Mouse (Mus musculus) adrenal gland, adult 8-10 months (tissue): Measurements from ENCODE around the gene Sbk3. TPM values are rescaled to one million over a fixed set of nuclear protein-coding genes. Genes with fewer than 3 reads are reported as not detected.
"Not testable (repeated sequence)": the region's sequence is repeated elsewhere in the genome, so short reads cannot be mapped to it uniquely, and the experiment has no call there.

Source experiments
- DNase-seq: peaks from one replicate; pipeline ENCODE4 v3.0.0; 2022
- total RNA-seq, 4 experiments: library from RNA; stranded (reverse); gene quantifications; 2 replicates each; pipeline ENCODE4 v1.2.4; 2022

Gene Sbk3
- under 1 TPM; 0.15 to 0.74 (median 0.34) TPM for total RNA-seq

DNA sequence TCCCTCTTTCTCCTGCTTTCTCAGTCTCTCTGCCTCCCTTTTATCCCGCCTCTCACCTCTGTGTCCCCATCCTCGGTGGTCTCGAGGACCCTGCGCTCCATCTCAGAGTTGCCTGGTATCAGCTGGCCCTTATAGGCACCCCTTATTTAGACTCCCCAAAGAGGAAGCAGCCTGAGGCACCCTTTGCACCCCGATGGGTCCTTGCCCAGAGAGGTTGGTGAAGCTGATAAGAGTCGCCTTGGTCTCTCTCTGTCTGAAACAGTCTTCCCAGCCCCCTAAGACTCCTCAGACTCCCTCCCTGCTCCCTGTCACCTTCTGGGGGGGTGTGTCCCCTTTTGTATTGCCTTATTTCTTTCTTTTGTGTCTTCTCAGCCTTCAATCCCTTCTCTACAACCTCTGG lies at the start of gene Sbk3:
Gene Sbk3 (minus strand): TSS at position 101 of the 400 bp plus-strand sequence.
- DNase-seq, result no peak

DNA sequence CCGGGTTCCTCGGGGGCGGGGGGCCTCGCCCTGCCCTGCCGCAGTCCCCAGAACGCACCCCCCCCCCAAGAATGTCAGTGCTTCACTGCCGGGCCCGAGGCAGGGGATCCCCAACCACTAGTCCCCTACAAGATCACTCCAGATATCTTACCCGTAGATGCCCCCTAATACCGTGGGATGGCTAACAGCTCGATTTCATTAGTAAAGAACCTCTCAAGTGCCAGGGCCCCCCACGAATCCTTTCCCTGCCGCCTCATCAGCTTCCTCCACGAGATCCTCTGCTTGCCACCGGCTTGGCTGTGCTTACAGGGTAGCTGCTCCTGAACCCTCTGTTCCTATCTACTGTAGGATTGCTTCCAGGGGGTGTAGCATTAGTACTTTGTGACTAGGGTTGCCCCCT lies 49.7 kb upstream of the Sbk3 start:
- DNase-seq, result no peak

DNA sequence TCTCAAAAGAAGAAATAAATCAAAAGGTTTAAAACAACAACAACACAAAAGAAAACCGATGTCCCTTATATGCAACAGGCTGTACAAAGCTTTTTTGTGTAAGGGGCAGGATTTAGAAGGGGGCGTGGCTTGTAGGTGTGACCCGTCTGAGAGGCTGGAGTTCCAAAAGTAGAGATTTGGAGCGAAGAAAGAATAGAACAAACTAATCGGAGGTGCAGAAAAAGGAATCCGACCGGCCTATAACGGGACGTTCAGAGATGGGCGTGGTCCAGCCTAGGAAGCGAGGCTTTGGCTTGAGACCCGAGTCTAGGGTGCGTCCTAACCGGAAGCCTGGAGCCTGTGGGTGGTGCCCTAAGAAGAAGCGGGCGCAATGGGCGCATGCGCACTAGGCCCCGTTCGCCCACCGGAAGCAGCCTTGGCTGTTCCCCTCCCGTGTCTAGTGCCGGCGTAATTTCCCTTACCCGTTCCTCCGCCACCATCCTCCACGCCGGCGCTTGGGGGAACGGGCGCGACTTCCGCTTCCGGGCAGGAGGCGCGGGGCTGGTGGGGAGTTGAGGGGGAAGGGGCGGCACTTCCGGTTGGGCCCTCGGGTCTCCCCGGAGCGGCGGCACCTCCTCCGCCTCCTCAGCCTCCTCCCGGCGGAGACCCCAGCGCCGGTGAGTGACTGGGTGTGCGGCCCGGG lies 49.2 kb upstream of the Sbk3 start, which contains the start of the genes Zfp865 and Ccdc106:
Gene Zfp865 (plus strand): TSS at position 377 of the 682 bp plus-strand sequence.
Gene Ccdc106 (plus strand): TSS at position 554 of the 682 bp plus-strand sequence.
- peak; percentile 99 for DNase-seq

DNA sequence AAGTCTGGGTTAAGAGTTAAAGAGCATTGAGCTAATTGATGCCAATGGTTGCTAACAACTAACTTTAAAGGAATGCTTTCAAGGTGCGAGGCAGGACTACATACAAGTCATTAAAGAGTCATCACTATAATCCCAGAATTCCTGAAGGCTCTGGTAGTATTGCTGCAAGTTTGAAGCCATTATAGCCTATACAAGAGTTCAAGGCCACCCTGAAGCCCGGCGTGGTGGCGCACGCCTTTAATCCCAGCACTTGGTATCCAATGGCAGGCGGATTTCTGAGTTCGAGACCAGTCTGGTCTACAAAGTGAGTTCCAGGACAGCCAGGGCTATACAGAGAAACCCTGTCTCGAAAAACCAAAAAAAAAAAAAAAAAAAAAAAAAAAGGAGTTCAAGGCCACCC lies 48.6 kb upstream of the Sbk3 start:
- not testable (repeated sequence) for DNase-seq

DNA sequence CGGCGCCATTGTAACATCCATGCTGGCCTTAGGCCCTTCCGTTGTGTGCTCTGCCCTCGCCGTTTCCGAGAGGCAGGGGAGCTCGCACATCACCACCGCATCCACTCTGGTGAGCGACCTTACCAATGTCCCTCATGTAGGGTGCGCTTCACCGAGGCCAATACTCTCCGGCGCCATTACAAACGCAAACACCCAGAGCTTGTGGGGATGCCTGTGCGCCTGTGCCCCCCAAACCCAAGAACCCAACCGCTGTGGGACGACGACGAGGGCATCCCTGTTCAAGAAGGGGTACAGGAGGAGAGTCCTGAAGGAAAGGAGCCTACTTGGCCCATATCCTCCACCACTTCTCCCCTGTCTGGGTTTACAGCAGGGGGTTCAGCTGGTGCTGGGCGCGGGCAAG lies 47.0 kb upstream of the Sbk3 start:
- DNase-seq, result no peak

DNA sequence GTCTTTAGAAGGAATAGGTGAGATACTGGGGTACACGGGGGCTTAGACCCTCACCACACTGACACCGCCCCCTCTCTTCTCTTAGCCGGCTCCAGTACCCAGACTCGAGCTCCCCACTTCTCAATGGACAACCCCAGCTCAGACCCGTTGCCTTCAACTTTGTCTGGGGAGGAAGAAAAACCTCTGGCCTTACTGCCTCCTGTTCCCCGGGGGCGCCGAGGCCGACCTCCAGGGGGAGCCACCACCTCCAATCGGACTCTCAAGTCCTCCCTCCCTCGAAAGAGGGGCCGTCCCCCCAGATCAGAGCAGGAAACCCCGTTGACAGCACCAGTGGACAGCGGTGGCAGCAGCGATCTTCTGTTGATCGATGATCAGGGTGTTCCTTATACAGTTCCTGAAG lies 46.4 kb upstream of the Sbk3 start:
- no peak for DNase-seq

DNA sequence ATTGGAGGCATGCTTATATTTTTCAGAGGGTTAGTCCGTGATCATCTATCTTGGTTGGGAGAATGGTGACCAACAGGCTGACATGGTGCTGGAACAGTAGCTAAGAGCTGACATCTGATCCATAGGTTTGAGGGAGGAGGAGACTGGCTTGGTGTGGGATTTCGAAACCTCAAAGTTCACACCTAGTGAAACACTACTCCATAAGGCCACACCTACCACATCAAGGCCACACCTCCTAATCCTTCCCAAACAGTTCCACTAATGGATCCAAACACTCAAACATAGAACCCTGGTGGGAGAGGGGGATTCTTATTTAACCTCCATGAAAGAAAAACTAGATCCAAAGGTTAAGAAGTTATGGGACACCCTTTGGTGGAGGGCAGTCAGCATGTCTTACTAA lies 46.0 kb upstream of the Sbk3 start:
- DNase-seq, result no peak

DNA sequence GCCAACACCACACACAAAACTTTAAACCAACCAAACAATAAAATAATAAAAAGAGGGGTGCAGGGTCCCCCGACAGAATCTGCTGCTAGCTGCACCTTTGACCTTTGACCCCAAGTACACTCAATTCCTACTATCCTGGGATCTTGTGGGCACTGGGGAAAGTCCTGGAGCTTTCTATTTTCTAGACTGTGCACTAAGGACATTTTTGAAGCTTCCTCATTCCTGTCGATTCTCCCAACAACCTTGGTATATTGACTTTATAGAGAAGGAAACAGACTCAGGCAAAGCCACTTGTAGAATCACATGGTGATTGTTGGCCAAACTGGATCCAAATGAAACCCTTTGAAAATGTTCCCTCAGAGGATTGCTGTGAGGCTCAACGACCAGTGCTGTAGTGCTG lies 45.1 kb upstream of the Sbk3 start:
- DNase-seq, result no peak

DNA sequence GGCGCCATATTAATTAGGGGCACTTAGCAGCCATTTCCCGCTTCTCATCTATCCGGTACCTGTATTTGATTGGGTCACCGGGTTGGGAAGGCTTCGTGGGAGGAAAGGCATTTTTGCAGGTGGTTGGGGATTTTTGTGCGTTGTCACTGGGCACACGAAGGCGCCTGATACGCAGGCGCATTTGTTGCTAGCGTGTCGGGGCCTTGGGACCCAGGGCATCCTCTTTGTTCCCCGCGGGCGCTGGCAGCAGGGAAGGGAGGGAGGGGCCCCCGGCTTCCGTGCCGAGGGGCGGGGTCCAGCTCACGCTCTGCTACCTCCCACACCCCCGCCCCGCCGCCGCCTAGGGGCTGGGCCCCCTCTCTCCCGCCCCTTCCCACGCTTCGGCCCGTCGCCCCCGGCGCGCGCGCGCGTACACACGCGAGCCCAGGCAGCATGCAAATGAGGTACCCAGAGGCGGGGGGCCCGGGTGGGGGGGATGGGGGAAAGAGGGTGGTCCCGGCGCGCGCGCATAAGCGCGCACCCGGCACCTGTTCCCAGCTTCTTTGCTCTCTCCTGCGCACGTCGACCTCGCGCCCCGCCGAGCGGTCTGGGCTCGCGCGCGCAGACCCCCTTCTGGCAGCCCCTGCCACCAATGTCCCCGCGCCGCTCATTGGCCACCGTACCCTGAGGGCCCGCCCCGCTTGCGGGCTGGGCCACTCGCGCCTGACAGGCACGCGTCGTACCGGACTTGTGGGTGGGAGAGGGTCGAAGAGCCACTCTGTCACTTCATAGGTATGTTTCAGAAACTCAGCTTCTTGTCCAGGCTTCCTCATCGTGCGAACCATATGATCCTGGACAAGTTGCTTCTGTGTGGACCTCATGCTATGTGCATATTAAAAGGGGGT lies 44.4 kb upstream of the Sbk3 start, which contains the start of gene Gm44973:
Gene Gm44973 (plus strand): TSS at position 379 of the 884 bp plus-strand sequence.
- peak; percentile 89 for DNase-seq

DNA sequence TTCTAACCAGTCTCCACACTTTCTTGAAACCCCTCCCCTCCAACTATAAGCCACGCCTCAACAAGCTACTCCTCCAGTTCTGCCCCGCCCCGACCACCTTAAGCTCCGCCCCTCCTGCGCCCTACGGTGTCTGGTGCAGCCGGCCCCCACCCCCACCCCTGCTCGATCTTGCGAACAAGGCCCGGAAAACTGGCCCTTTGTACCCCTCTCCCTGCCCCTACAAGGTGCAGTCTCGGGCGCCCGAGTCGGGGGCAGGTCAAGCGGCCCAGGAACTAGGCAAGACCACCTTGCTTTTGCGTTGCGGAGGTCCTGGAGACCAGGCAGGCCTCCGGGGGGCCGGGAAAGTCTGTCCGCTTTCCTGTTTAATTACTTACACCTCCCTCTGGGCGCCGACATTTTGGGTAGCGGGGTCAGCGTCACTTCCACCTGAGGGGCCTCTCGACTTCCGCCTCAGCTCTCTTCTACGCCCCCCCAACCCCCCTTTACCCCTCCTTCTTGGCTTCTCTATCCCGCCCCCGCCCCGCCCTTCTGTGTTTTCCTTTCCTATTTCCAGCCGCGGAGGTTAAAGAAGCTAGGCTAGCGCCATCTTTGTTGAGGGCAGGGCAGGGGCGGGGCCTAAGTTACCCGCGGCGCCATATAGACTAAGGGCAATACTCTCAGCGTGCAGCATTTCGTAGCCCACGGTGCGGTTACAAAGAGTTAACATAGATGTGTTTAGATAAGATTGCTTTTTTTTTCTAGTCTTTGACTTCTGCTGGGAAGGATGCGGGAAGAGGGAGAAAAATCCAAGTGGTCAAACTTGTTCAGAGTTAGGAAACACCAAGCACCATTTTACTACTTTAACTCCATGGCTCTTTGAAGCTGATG lies 43.5 kb upstream of the Sbk3 start, which contains the start of the genes Zfp524 and Fiz1:
Gene Zfp524 (plus strand): TSS at position 165 of the 867 bp plus-strand sequence.
Gene Fiz1 (minus strand): TSS at position 447 of the 867 bp plus-strand sequence.
- peak; percentile 92 for DNase-seq

DNA sequence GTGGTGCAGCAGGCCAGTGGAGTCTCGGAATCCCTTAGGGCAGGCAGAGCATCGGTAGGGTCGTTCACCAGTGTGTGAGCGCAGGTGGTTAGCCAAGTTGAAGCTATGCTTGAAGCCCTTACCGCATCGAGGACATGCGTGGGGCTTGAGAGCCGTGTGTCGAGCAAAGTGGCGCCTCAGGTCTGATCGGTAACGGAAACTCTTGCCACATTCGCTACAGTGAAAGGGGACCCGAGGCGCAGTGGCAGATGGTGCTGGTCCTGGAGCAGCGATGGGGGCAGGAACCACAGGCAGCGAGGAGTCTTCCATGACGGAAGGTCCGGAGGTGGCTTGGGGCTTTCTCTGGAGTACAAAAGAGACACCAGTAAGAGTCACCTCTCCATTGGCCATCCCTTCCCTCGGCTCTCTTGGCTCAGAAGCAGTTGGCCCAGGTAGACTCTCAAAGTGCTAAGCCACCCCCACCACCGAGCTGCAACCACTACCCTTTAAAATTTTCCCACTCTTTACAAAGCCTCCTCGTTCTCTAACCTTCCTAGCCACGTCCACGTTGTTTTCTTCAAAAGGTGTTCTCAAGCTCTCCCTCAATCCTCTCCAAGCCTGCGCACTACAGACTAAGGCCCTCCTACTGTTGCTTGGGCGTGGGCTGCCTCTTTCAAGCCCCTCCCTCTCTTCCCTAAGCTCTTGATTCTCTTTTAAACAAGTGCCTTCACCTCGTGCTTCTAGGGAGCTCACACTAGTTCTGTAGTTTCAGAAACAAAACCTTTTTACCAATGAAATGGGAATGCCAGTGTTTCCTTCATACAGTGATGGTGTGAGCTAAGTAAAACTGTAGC lies 41.9 kb upstream of the Sbk3 start:
- no peak for DNase-seq

DNA sequence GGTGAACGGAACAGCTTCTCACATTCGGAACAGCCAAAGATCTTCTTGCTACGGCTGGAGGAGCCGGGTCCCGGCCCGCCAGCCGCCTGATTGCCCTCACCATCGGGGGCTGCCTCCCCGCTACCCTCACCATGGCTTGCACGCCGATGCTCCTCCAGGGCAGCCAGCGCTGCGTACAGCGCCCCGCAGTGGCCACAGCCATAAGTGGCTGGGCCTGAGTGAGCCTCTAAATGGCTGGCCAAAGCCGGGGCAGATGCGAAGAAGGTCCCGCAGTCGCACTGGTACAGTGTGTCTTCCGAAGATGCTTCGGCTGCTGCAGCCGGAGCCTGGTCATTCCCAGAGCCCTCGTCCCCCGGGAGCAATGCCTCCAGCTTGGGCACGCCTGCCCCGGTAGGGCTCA lies 37.3 kb upstream of the Sbk3 start:
- DNase-seq, result no peak

DNA sequence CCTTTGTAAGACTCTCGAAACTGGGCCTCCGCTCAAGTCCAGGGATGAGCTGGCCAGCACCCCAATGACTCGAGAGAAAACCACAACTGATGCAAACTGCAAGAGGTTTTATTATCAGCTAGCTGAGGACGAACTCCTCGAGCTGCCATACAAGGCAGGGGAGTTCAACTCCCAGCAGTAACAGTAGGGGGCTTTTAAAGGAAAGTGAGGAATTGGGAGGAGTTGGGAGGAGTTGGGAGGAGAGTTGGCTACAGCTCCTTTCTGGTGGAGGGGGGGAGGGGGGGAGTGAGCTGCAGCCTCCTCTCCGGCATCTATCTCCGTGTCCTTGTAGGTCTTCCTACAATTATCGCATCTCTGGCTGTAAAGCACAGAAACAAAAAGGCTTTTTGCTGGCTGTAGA lies 31.9 kb upstream of the Sbk3 start:
- not testable (repeated sequence) for DNase-seq

DNA sequence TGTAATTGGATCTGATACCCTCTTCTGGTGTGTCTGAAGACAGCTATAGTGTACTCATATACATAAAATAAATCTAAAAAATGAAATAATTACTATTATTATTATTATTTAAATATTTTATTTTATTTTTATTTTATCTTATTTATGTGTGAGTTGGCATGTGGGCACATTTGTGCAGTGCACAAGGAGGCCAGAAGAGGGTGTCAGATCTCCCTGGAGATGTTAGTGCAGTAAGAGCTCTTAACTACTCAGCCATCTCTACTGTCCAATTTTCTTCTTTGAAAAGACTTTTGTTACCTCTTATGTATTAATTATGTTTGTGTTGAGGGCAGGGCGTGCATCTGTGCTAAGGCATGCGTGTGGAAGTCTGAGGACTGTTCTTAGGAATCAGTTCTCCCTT lies 28.9 kb upstream of the Sbk3 start:
- DNase-seq, result no peak

DNA sequence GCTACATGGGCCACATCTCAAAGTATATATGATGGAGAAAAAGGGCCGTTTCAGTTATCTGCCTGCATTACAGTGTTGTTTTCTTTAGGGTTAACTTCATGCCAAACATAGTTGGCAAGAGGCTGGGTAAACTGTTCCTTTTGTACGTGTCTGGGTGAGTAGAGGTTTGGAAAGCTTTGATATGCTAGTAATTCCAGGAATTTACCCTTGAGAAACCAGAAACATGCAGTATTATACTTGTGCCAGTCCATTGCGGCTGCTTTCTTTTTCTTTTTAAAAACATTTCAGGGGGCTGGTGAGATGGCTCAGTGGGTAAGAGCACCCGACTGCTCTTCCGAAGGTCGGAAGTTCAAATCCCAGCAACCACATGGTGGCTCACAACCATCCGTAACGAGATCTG lies 26.0 kb upstream of the Sbk3 start:
- DNase-seq, result no peak

DNA sequence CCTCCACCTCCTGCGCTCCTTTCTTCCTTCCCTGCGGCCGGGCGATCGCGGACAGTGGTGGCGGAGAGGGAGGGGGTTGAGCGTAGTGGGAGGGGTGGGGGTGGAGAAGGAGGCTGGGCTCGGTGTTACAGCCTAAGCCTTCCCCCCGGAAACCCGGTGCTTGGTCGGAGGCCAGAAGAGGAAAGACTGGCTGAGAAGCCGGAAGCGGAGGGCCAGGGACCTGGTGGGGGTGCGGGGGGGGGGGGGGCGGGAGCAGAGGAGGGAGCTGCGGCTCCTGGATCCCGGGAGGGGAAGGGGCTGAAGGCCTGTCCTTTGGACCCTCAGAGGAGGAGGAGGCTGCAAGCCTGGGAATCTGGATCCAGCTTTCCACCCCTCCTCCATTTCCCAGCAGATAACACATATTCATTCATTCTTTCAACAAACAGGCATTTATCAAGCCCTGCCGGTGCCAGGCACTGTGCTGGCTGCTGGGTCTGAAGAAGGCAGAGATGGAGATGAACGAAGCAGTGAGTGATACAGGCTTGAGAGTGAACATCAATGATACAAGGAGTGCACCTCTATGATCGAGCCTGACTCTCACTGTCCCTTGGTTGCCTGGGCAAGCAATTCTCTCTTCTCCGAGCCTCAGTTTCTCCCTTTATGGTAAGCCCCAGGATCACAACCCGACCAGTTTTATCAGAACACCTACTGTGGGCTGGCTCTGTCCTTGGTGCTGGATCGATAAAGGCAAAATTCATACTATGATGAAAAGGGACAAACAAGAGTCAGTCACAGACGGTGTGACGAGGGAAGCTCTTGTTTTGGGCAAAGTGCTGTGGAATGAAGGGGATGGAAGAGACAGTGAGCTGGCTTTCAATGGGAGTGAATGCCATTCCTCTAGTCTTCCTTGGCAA lies 25.3 kb upstream of the Sbk3 start, which contains the start of gene Zfp579:
Gene Zfp579 (minus strand): TSS at position 156 of the 893 bp plus-strand sequence.
- DNase-seq, result peak; percentile 86

DNA sequence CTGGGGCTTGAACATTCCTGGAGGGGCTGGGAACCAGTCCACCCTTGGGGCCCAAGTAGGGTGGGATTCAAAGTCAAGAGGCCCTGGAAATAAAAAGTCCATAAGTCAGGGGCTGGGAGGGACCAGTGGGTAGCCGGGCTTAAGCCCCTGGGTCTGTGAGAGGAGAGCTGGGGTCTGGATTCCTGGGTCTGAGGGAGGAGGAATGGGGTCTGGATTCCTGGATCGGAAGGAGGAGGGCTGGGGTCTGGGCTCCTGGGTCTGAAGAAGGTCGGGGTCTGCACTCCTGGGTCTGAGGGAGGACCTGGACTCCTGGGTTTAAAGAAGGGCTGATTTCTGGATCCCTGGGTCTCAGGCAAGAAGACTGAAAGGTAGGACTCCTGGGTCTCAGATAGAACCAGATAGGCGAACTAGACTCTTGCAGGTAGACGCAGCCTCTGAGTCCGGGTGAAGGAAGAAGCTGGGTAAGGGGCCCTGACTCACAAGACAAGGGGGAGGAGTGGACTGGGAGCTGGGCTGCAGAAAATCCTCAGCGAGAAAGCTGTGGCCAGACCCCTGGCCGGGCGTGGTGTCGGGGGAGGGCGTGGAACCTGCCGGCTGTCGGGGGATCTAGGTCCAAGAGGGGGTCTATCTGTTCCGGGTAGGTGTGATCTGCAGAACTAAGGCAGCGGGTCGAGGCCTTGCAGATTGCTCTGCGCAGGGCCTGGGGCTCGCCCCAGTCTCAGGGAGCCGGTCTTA lies 24.5 kb upstream of the Sbk3 start:
- no peak for DNase-seq

DNA sequence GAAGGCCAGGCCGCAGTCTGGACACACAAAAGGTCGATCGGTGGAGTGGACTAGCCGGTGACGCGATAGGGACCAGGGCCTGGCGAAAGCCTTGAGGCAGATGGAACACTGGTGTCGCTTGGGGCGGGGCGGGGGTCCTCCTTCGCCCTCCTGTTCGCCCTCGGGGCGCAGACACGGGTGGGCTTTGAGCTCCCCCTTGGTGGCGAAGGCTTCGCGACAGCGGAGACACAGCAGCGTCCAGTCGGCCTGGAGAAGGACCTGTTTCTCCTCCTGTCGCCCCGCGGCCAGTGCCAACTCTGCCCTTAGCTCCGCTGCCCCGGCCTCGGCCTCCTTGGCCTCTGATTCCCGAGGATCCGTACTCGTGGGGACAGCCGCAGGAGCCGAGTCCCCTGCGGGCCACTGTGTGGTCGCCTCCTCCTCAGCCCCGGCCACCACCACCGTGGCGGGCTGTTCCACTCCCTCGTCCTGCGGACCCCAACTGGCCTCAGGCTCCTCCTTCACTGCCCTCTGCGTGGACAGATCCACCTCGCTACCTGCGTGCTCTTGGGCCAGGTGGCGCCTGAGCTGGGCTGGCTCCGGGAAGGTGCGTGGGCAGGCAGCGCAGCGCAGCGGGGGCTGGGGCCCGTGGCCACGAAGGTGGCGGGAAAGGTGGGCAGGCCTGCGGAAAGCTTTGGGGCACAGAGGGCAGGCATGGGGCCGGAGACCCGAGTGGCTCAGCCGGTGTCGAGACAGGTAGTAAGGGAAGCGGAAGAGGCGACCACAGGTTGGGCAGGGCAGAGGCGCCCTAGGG lies 23.2 kb upstream of the Sbk3 start:
- no peak for DNase-seq
